Mouse (Mus musculus) heart, postnatal 36 days (tissue): Measurements from ENCODE around the gene Enkd1. TPM values are rescaled to one million over a fixed set of nuclear protein-coding genes. Genes with fewer than 3 reads are reported as not detected.
A peak's percentile ranks its signal among the peaks of the same experiment; 100 is the strongest.

Experiments used
- DNase-seq, 2 experiments: peaks; one replicate each; pipeline ENCODE4 v3.0.0; 2021 to 2022
- intact Hi-C: fragments of 180-260 bp; cut with DNase I; formaldehyde crosslinking; loops from one replicate; pipeline ENCODE4 v1.15.1; 2025
- total RNA-seq, 2 experiments: library from RNA; stranded (reverse); gene quantifications; 2 replicates each; pipeline ENCODE4 v1.2.3; 2021

The Enkd1 gene
- total RNA-seq, 2 experiments from 2014 or later, result 1.3 to 2.2 TPM

- peak; percentile 71 to 80 for DNase-seq
- intact Hi-C loops, result loop anchor here (2.0 to 10.0 kb wide), 4 partner anchors 49 to 119 kb away; partner anchors contain the start of genes Agrp, Atp6v0d1 and Ctcf
These were observed 22.2 kb downstream of the Enkd1 start, which contains the start of gene Carmil2 for GRCm38 (mm10) chr8:105685796-105686308. TSS of gene Carmil2 (plus strand) at chr8:105686274.

- intact Hi-C loops, result loop anchor here (2.0 to 10.0 kb wide), 4 partner anchors 48 to 118 kb away; partner anchors contain the start of genes Agrp, Atp6v0d1 and Ctcf
- DNase-seq, result no peak
These were observed 22.7 kb downstream of the Enkd1 start for GRCm38 (mm10) chr8:105685325-105685724.

- DNase-seq, result no peak
- intact Hi-C loops, result loop anchor here (2.0 kb wide), 1 partner anchor 13 kb away; no protein-coding TSS in a partner anchor
These were observed 30.1 kb downstream of the Enkd1 start for GRCm38 (mm10) chr8:105677891-105678290.

GRCm38 (mm10) chr8:105661167-105661566 lies 46.8 kb downstream of the Enkd1 start:
- no peak for DNase-seq
- intact Hi-C loops, result no loop called here

GRCm38 (mm10) chr8:105657641-105658040 lies 50.4 kb downstream of the Enkd1 start:
- DNase-seq, result no peak
- intact Hi-C loops, result no loop called here

Other genes starting within 250 kb of the Enkd1 start
- 10 to 100 TPM; 43.3 to 45.7 TPM for gene Tppp3, start 236.7 kb downstream of the Enkd1 start, total RNA-seq
- 10 to 100 TPM; 14.5 to 14.9 TPM for gene Zdhhc1, start 211.3 kb downstream of the Enkd1 start, total RNA-seq
- not detected for gene Hsd11b2, start 189.5 kb downstream of the Enkd1 start, total RNA-seq
- 10 to 100 TPM; 51.7 to 53.4 TPM for gene Atp6v0d1, start 142.2 kb downstream of the Enkd1 start, total RNA-seq
- gene Ripor1, start 103.0 kb downstream of the Enkd1 start, total RNA-seq, result 10 to 100 TPM; 53.0 to 53.8 TPM
- gene Ctcf, start 71.6 kb downstream of the Enkd1 start, total RNA-seq, result 10 to 100 TPM; 40.0 to 43.0 TPM
- gene Agrp, start 70.8 kb downstream of the Enkd1 start, total RNA-seq, result not detected
- gene Carmil2, start 21.9 kb downstream of the Enkd1 start, total RNA-seq, result under 1 TPM; 0.27 to 0.31 TPM
- gene Acd, start 7.1 kb downstream of the Enkd1 start, total RNA-seq, result 10 to 100 TPM; 11.7 to 12.3 TPM
- gene Pard6a, start 7.1 kb downstream of the Enkd1 start, total RNA-seq, result 1 to 10 TPM; 7.7 to 8.5 TPM
- not detected for gene 4933405L10Rik, start 555 bp downstream of the Enkd1 start, total RNA-seq
- 1 to 10 TPM; 4.0 to 4.1 TPM for gene Gfod2, start 50.5 kb upstream of the Enkd1 start, total RNA-seq
- 10 to 100 TPM; 19.8 TPM for gene Ranbp10, start 119.1 kb upstream of the Enkd1 start, total RNA-seq
- gene Tsnaxip1, start 119.5 kb upstream of the Enkd1 start, total RNA-seq, result not detected
- 1 to 10 TPM; 2.0 to 2.6 TPM for gene Cenpt, start 145.1 kb upstream of the Enkd1 start, total RNA-seq
- gene Thap11, start 146.9 kb upstream of the Enkd1 start, total RNA-seq, result 10 to 100 TPM; 26.5 to 28.3 TPM
- 10 to 100 TPM; 33.0 to 42.4 TPM for gene Nutf2, start 152.4 kb upstream of the Enkd1 start, total RNA-seq
- gene Edc4, start 172.7 kb upstream of the Enkd1 start, total RNA-seq, result 10 to 100 TPM; 24.2 to 26.3 TPM
- 1 to 10 TPM in 1 of 2 experiments, under 1 TPM in 1; 0.49 to 1.1 TPM for gene Nrn1l, start 185.4 kb upstream of the Enkd1 start, total RNA-seq
- gene Pskh1, start 192.2 kb upstream of the Enkd1 start, total RNA-seq, result 10 to 100 TPM; 15.1 to 17.2 TPM
- gene Ctrl, start 225.7 kb upstream of the Enkd1 start, total RNA-seq, result under 1 TPM in 1 of 2 experiments, not detected in 1; 0.43 TPM
- 10 to 100 TPM; 63.6 to 72.7 TPM for gene Psmb10, start 230.2 kb upstream of the Enkd1 start, total RNA-seq
- 1 to 10 TPM; 1.0 to 1.1 TPM for gene Lcat, start 235.2 kb upstream of the Enkd1 start, total RNA-seq